Mouse (Mus musculus) thymus, adult 2 months (tissue): ENCODE results near the gene Psmd1. TPM values are rescaled to one million over a fixed set of nuclear protein-coding genes. Genes with fewer than 3 reads are reported as not detected.

Experiments
- DNase-seq: peaks from one replicate; pipeline ENCODE4 v3.0.0; 2021
- H3K27ac ChIP-seq: fragments of 200-500 bp; 2 replicates; pipeline ENCODE4 v1.5.1; 2012; ENCODE audit warnings: low read length, control low read depth; ENCODE audit not compliant: control insufficient read depth, insufficient read depth
- H3K27me3 ChIP-seq: fragments of 200-500 bp; 2 replicates; pipeline ENCODE4 v1.6.1; 2012; ENCODE audit warnings: mild to moderate bottlenecking, low read length, moderate library complexity, mixed read lengths; ENCODE audit not compliant: control insufficient read depth, insufficient read depth
- H3K36me3 ChIP-seq: fragments of 200-500 bp; 2 replicates; pipeline ENCODE4 v1.6.1; 2012; ENCODE audit warnings: mild to moderate bottlenecking, low read length, moderate library complexity; ENCODE audit not compliant: control insufficient read depth, insufficient read depth
- H3K4me1 ChIP-seq: fragments of 200-500 bp; replicated peaks from 2 replicates; pipeline ENCODE4 v1.6.1; 2012; ENCODE audit warnings: low read length; ENCODE audit not compliant: control insufficient read depth, insufficient read depth
- H3K4me3 ChIP-seq: fragments of 200-500 bp; 2 replicates; pipeline ENCODE4 v1.5.1; 2012; ENCODE audit warnings: mild to moderate bottlenecking, low read length, control low read depth, moderate library complexity; ENCODE audit not compliant: control insufficient read depth, insufficient read depth
- CTCF ChIP-seq: fragments of 200-500 bp; IDR thresholded peaks from 2 replicates; pipeline ENCODE4 v1.5.1; 2012; ENCODE audit warnings: mild to moderate bottlenecking, control low read depth, low read length, moderate library complexity, borderline replicate concordance; ENCODE audit not compliant: control insufficient read depth, poor library complexity, insufficient read depth; ENCODE audit errors: extremely low read depth
- POLR2A ChIP-seq: fragments of 200-500 bp; IDR thresholded peaks from 2 replicates; pipeline ENCODE4 v1.6.1; 2012; ENCODE audit warnings: mild to moderate bottlenecking, low read length, control low read depth, moderate library complexity; ENCODE audit not compliant: control insufficient read depth, poor library complexity, insufficient read depth; ENCODE audit errors: extremely low read depth
- WGBS: fragments of 180-500 bp; shearing (Covaris S2); methylation state at CpG from one replicate; pipeline ENCODE4 v1.1.7; 2018; 5-methylcytosine and 5-hydroxymethylcytosine counted together
- polyA plus RNA-seq: library from polyadenylated mRNA; depleted of rRNA; stranded (reverse); fragments of >200 nt; gene quantifications from 2 replicates; pipeline ENCODE4 v1.2.3, GENCODE M21; 2012; rRNA removed

Psmd1 gene
- polyA plus RNA-seq, 1 experiment, result 61.2 TPM

- Histone ChIP-seq H3K36me3 (no peaks in the 10 kb centered on the region), H3K27me3 (no peaks in the 10 kb centered on the region), H3K4me1 (no peaks in the 10 kb centered on the region), H3K4me3 (no peak overlapping the region), H3K27ac (no peak overlapping the region)
- peak; percentile 98 for TF ChIP-seq CTCF
- no peak for TF ChIP-seq POLR2A
- 52% methylated on average over 7 of the region's 7 CpGs for WGBS
- DNase-seq, result peak; percentile 76
Observed at GRCm38 (mm10) chr1:86178462-86179253, 114.5 kb downstream of the Psmd1 start.

- Histone ChIP-seq H3K4me3 (no peak overlapping the region), H3K4me1 (peaks cover 4% of the 10 kb centered on the region; the same call in 1 of the 2 replicates), H3K27me3 (no peaks in the 10 kb centered on the region), H3K36me3 (no peaks in the 10 kb centered on the region), H3K27ac (no peak overlapping the region)
- no peak for TF ChIP-seq POLR2A
- TF ChIP-seq CTCF, result no peak
- DNase-seq, result no peak
- WGBS, result 95% methylated on average over 5 of the region's 5 CpGs
Observed at GRCm38 (mm10) chr1:86182004-86182709, 118.0 kb downstream of the Psmd1 start.

GRCm38 (mm10) chr1:86183577-86184263 is 119.5 kb downstream of the Psmd1 start:
- no peaks in the 10 kb centered on the region for H3K27me3 ChIP-seq
- H3K36me3 ChIP-seq, result no peaks in the 10 kb centered on the region
- no peak for DNase-seq
- no peak overlapping the region for H3K27ac ChIP-seq
- WGBS, result 83% methylated on average over 4 of the region's 4 CpGs
- peaks cover 4% of the 10 kb centered on the region; the same call in 1 of the 2 replicates for H3K4me1 ChIP-seq
- H3K4me3 ChIP-seq, result no peak overlapping the region
- no peak for TF ChIP-seq POLR2A
- no peak for TF ChIP-seq CTCF

- Histone ChIP-seq H3K4me1 (peaks cover 4% of the 10 kb centered on the region; the same call in 1 of the 2 replicates), H3K27ac (no peak overlapping the region), H3K27me3 (no peaks in the 10 kb centered on the region), H3K36me3 (no peaks in the 10 kb centered on the region), H3K4me3 (no peak overlapping the region)
- DNase-seq, result no peak
- 22% methylated on average over 7 of the region's 7 CpGs for WGBS
- TF ChIP-seq CTCF (no peak), POLR2A (no peak)
Observed at GRCm38 (mm10) chr1:86186762-86187161, 122.6 kb downstream of the Psmd1 start.

GRCm38 (mm10) chr1:86187856-86188255 is 123.7 kb downstream of the Psmd1 start:
- Histone ChIP-seq H3K4me1 (peaks cover 4% of the 10 kb centered on the region; the same call in 1 of the 2 replicates), H3K27ac (no peak overlapping the region), H3K4me3 (no peak overlapping the region), H3K36me3 (no peaks in the 10 kb centered on the region), H3K27me3 (no peaks in the 10 kb centered on the region)
- DNase-seq, result no peak
- TF ChIP-seq POLR2A, result no peak
- no peak for TF ChIP-seq CTCF
- WGBS, result 96% methylated on average over 2 of the region's 2 CpGs

- Histone ChIP-seq H3K27me3 (no peaks in the 10 kb centered on the region), H3K4me1 (peaks cover 4% of the 10 kb centered on the region; the same call in 1 of the 2 replicates), H3K27ac (no peak overlapping the region), H3K4me3 (no peak overlapping the region), H3K36me3 (no peaks in the 10 kb centered on the region)
- WGBS, result 98% methylated on average over 2 of the region's 2 CpGs
- DNase-seq, result no peak
- no peak for TF ChIP-seq POLR2A
- TF ChIP-seq CTCF, result no peak
Observed at GRCm38 (mm10) chr1:86188271-86188670, 124.1 kb downstream of the Psmd1 start.

Other genes starting within 250 kb of the Psmd1 start
- 186 and 232 TPM in 2 replicates for gene Itm2c, start 170.1 kb upstream of the Psmd1 start, polyA plus RNA-seq
- gene 4933407L21Rik, start 135.9 kb upstream of the Psmd1 start, polyA plus RNA-seq, result 1.5 and 2.2 TPM in 2 replicates
- 1.5 and 1.8 TPM in 2 replicates for gene Gpr55, start 103.4 kb upstream of the Psmd1 start, polyA plus RNA-seq
- 0.49 TPM in 1 of 2 replicates, not detected in the other for gene Spata3, start 47.6 kb upstream of the Psmd1 start, polyA plus RNA-seq
- 0.13 and 0.34 TPM in 2 replicates for gene 2810459M11Rik, start 18.5 kb upstream of the Psmd1 start, polyA plus RNA-seq
- 0.28 TPM in 1 of 2 replicates, not detected in the other for gene Htr2b, start 47.6 kb downstream of the Psmd1 start, polyA plus RNA-seq
- gene Gm21972, start 69.2 kb downstream of the Psmd1 start, polyA plus RNA-seq, result not detected in 2 replicates
- 5.8 and 6.4 TPM in 2 replicates for gene Armc9, start 90.4 kb downstream of the Psmd1 start, polyA plus RNA-seq
- 1.4 and 1.5 TPM in 2 replicates for gene B3gnt7, start 238.4 kb downstream of the Psmd1 start, polyA plus RNA-seq